Comparison of ENCODE assay signal across 22 mouse cellular contexts in genomic region chr11:108483976-108484375, GRCm38 (mm10). TPM values are rescaled to one million over a fixed set of nuclear protein-coding genes. Genes with fewer than 3 reads are reported as not detected.
A peak's percentile ranks its signal among the peaks of the same experiment; 100 is the strongest.
DNase-seq lines count a peak whose midpoint lies in the region; ATAC-seq and TF ChIP-seq lines count a peak whose summit lies in the region.
"Had no signal": no experiment of that assay in that cellular context is flagged by ENCODE, and none has a peak within 500 bp of the region (broad histone marks: within the 10 kb centered on the region; RNA-seq: fewer than 3 reads in every experiment).

No protein-coding gene starts in this region.

- H3K9ac ChIP-seq in lung, embryonic 14.5 days = no peak overlapping the region
- H3K9ac ChIP-seq in embryonic facial prominence, embryonic 13.5 days = no peak overlapping the region
- no peak overlapping the region for H3K9ac ChIP-seq in midbrain, embryonic 16.5 days (ENCODE audit: low read depth, low read length)
- H3K9ac ChIP-seq: embryonic facial prominence, embryonic 15.5 days; forebrain, embryonic 15.5 days; heart, embryonic 15.5 days; hindbrain, embryonic 14.5 days had no signal

- no peaks in the 10 kb centered on the region for H3K27me3 ChIP-seq in lung, embryonic 14.5 days (ENCODE audit: insufficient read depth, low read length)
- no peaks in the 10 kb centered on the region for H3K27me3 ChIP-seq in embryonic facial prominence, embryonic 13.5 days
- H3K27me3 ChIP-seq in midbrain, embryonic 16.5 days (ENCODE audit: control insufficient read depth, insufficient read depth, low read depth, low read length) = no peaks in the 10 kb centered on the region
- H3K27me3 ChIP-seq: embryonic facial prominence, embryonic 15.5 days; forebrain, embryonic 15.5 days; heart, embryonic 15.5 days had no signal

- H3K4me1 ChIP-seq in lung, embryonic 14.5 days (ENCODE audit: insufficient read depth) = no peaks in the 10 kb centered on the region
- peaks cover 6% of the 10 kb centered on the region for H3K4me1 ChIP-seq in embryonic facial prominence, embryonic 13.5 days
- H3K4me1 ChIP-seq in midbrain, embryonic 16.5 days (ENCODE audit: control insufficient read depth, insufficient read depth, low read length) = no peaks in the 10 kb centered on the region
- H3K4me1 ChIP-seq: forebrain, embryonic 15.5 days; heart, embryonic 15.5 days had no signal

- H3K27ac ChIP-seq in lung, embryonic 14.5 days (ENCODE audit: low read depth) = 0 out of 2 replicates have a peak overlapping the region, but pooled peaks have one; percentile 36
- H3K27ac ChIP-seq in embryonic facial prominence, embryonic 13.5 days = 0 out of 2 replicates have a peak overlapping the region, but pooled peaks have one; percentile 12
- no peak overlapping the region for H3K27ac ChIP-seq in midbrain, embryonic 16.5 days (ENCODE audit: low read length)
- H3K27ac ChIP-seq: forebrain, embryonic 15.5 days; heart, embryonic 15.5 days; hindbrain, embryonic 10.5 days; hindbrain, embryonic 14.5 days had no signal

- DNase-seq in lung, embryonic 14.5 days = peak; percentile 64
- DNase-seq in lung, adult 18-20 months = no peak
- peak; percentile 16 for DNase-seq in brain, adult 2 months (ENCODE audit: low read depth, low spot score)
- DNase-seq in lung, postnatal 36 days = peak; percentile 12
- DNase-seq: adrenal gland, adult 2 months; adrenal gland, postnatal 36 days; cerebellum, adult 11 months; cerebellum, adult 8-10 months; cerebellum, postnatal 14 days; embryo, embryonic 11 days; gastrocnemius, postnatal 36 days; heart, adult 18-20 months; heart, postnatal 14 days had no signal

- ATAC-seq in lung, embryonic 14.5 days (ENCODE audit: insufficient read depth) = no peak
- ATAC-seq in embryonic facial prominence, embryonic 13.5 days (ENCODE audit: insufficient number of reproducible peaks, insufficient read depth, low FRiP score, low TSS enrichment, low read depth) = no peak
- no peak for ATAC-seq in midbrain, embryonic 16.5 days
- ATAC-seq: forebrain, embryonic 15.5 days had no signal

- 41% methylated on average over 4 of the region's 4 CpGs for WGBS in lung, embryonic 14.5 days
- 40% methylated on average over 4 of the region's 4 CpGs for WGBS in embryonic facial prominence, embryonic 13.5 days
- 52% methylated on average over 4 of the region's 4 CpGs for WGBS in midbrain, embryonic 16.5 days

- no peak overlapping the region for H3K4me2 ChIP-seq in lung, embryonic 14.5 days
- no peak overlapping the region for H3K4me2 ChIP-seq in embryonic facial prominence, embryonic 13.5 days
- no peak overlapping the region for H3K4me2 ChIP-seq in midbrain, embryonic 16.5 days (ENCODE audit: low read length)
- H3K4me2 ChIP-seq: embryonic facial prominence, embryonic 15.5 days; forebrain, embryonic 15.5 days; heart, embryonic 11.5 days; heart, embryonic 15.5 days; hindbrain, embryonic 14.5 days had no signal

- H3K9me3 ChIP-seq in lung, embryonic 14.5 days (ENCODE audit: low read depth, low read length) = no peaks in the 10 kb centered on the region
- H3K9me3 ChIP-seq in embryonic facial prominence, embryonic 13.5 days = no peaks in the 10 kb centered on the region
- H3K9me3 ChIP-seq in midbrain, embryonic 16.5 days (replicated peaks; ENCODE audit: control insufficient read depth, low read length, poor library complexity, severe bottlenecking) = no peaks in the 10 kb centered on the region
- H3K9me3 ChIP-seq: embryonic facial prominence, embryonic 15.5 days; forebrain, embryonic 15.5 days; heart, embryonic 15.5 days; hindbrain, embryonic 10.5 days had no signal

- no peak overlapping the region for H3K4me3 ChIP-seq in lung, embryonic 14.5 days (ENCODE audit: low read depth, low read length)
- H3K4me3 ChIP-seq in embryonic facial prominence, embryonic 13.5 days = no peak overlapping the region
- no peak overlapping the region for H3K4me3 ChIP-seq in midbrain, embryonic 16.5 days (ENCODE audit: low read depth, low read length)
- H3K4me3 ChIP-seq: embryonic facial prominence, embryonic 15.5 days; erythroblast, embryonic 14.5 days; forebrain, embryonic 15.5 days; heart, embryonic 15.5 days; hindbrain, embryonic 10.5 days had no signal

- H3K36me3 ChIP-seq in lung, embryonic 14.5 days (ENCODE audit: insufficient read depth) = 0 out of 2 replicates have a peak, but pooled peaks cover 2% of the 10 kb centered on the region
- H3K36me3 ChIP-seq in embryonic facial prominence, embryonic 13.5 days = no peaks in the 10 kb centered on the region
- H3K36me3 ChIP-seq in midbrain, embryonic 16.5 days (ENCODE audit: control insufficient read depth, insufficient read depth, low read length) = no peaks in the 10 kb centered on the region
- H3K36me3 ChIP-seq: embryonic facial prominence, embryonic 15.5 days; forebrain, embryonic 15.5 days; heart, embryonic 15.5 days; hindbrain, embryonic 10.5 days had no signal

- no peak for TF ChIP-seq CTCF in lung, embryonic 14.5 days (IDR thresholded peaks at IDR 0.05; ENCODE audit: low read depth)

RNA-seq across cellular contexts. Expression of gene Cep112, which starts 59.0 kb away (rescaled TPM):
- 20.2 and 21.9 TPM in 2 replicates for polyA plus RNA-seq in lung, embryonic 14.5 days (2014; fragmentation: Nextera tagmentation; extraction: Ambion mirVana)
- 19.9 and 21.9 TPM in 2 replicates for polyA plus RNA-seq in embryonic facial prominence, embryonic 13.5 days (2015; fragmentation: Nextera tagmentation; extraction: Ambion mirVana)
- 28.6 and 31.1 TPM in 2 replicates for polyA plus RNA-seq in midbrain, embryonic 16.5 days (2015; fragmentation: Nextera tagmentation; extraction: Ambion mirVana)
- polyA plus RNA-seq: erythroblast, embryonic 14.5 days had no signal

Comparison
In these comparisons a context has a peak if more than half of its experiments do, and no peak if none do; other contexts are left out.
1. DNase-seq: peak in lung, embryonic 14.5 days (single experiment), brain, adult 2 months (single experiment) and lung, postnatal 36 days (single experiment); none in lung, adult 18-20 months (0 of 2).